33 mouse cellular contexts compared by ENCODE assay signal in the genomic region with DNA sequence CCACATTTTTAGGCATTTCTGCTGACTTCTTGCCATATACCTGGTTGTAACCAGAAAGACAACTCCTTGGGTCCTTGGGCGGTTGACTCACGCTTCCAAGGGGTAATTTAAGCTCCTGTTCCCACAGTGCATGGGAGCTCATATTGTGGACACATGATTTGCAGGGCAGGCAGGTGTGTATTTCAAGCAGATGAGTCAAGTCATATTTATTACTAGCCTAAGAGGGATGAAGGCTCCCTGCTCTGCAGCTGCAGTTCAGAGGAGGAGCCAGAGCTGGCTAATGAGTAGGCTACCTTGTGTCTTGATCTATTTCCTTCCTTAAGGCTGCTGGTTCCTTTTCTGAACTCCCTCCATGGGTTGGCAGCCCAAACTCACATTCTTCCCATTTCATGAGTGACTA.
DNase-seq lines count a peak whose midpoint lies in the region; ATAC-seq and TF ChIP-seq lines count a peak whose summit lies in the region.
"Had no signal": no experiment of that assay in that cellular context is flagged by ENCODE, and none has a peak within 500 bp of the region (broad histone marks: within the 10 kb centered on the region; RNA-seq: fewer than 3 reads in every experiment).

No protein-coding gene starts in this region.

- no peak overlapping the region for H3K27ac ChIP-seq in intestine, embryonic 16.5 days (ENCODE audit: low read length)
- peak overlapping the region; percentile 19; the same call in 1 of the 2 replicates for H3K27ac ChIP-seq in stomach, embryonic 16.5 days (ENCODE audit: low read length)
- H3K27ac ChIP-seq in kidney, adult 2 months (ENCODE audit: insufficient read depth, low read depth, low read length), result no peak overlapping the region
- H3K27ac ChIP-seq in lung, postnatal 0 days (ENCODE audit: low read length), result no peak overlapping the region
- H3K27ac ChIP-seq: heart, embryonic 13.5 days; hindbrain, embryonic 10.5 days; kidney, embryonic 15.5 days; layer of hippocampus, adult 2 months; limb, embryonic 13.5 days; liver, embryonic 12.5 days; macrophage; midbrain, embryonic 13.5 days; stomach, embryonic 15.5 days had no signal

- no peak for TF ChIP-seq CTCF in kidney, adult 2 months (conservative IDR thresholded peaks at IDR 0.05; ENCODE audit: insufficient read depth, insufficient read length, low read depth, low read length)
- TF ChIP-seq CTCF in lung, postnatal 0 days (IDR thresholded peaks at IDR 0.05), result no peak

- H3K9me3 ChIP-seq in intestine, embryonic 16.5 days (ENCODE audit: control insufficient read depth, low read length), result no peaks in the 10 kb centered on the region
- no peaks in the 10 kb centered on the region for H3K9me3 ChIP-seq in stomach, embryonic 16.5 days (replicated peaks; ENCODE audit: control insufficient read depth, low read length)
- H3K9me3 ChIP-seq in lung, postnatal 0 days (ENCODE audit: low read length), result no peaks in the 10 kb centered on the region
- H3K9me3 ChIP-seq: heart, embryonic 13.5 days; hindbrain, embryonic 10.5 days; kidney, embryonic 15.5 days; limb, embryonic 13.5 days; liver, embryonic 12.5 days; midbrain, embryonic 13.5 days; stomach, embryonic 15.5 days had no signal

- no peaks in the 10 kb centered on the region for H3K27me3 ChIP-seq in intestine, embryonic 16.5 days (replicated peaks; ENCODE audit: control insufficient read depth, insufficient read depth, low read length)
- no peaks in the 10 kb centered on the region for H3K27me3 ChIP-seq in stomach, embryonic 16.5 days (ENCODE audit: control insufficient read depth, insufficient read depth, low read length)
- H3K27me3 ChIP-seq in kidney, adult 2 months (replicated peaks; ENCODE audit: control insufficient read depth, insufficient read depth, low read length), result no peaks in the 10 kb centered on the region
- H3K27me3 ChIP-seq in lung, postnatal 0 days (replicated peaks; ENCODE audit: insufficient read depth, low read length), result no peaks in the 10 kb centered on the region
- H3K27me3 ChIP-seq: CH12.LX; heart, embryonic 13.5 days; kidney, embryonic 15.5 days; limb, embryonic 13.5 days; liver, embryonic 12.5 days; midbrain, embryonic 13.5 days; stomach, embryonic 15.5 days had no signal

- ATAC-seq in intestine, embryonic 16.5 days, result peak; percentile 53; the same call in 1 of the 2 replicates
- ATAC-seq in stomach, embryonic 16.5 days (ENCODE audit: insufficient read depth, low FRiP score), result 0 out of 2 replicates have a peak, but pooled peaks have one; percentile 2
- no peak for ATAC-seq in lung, postnatal 0 days
- ATAC-seq: forebrain, embryonic 14.5 days; hindbrain, embryonic 16.5 days; liver, embryonic 12.5 days; liver, postnatal 0 days; midbrain, embryonic 13.5 days had no signal

- H3K4me3 ChIP-seq in intestine, embryonic 16.5 days (ENCODE audit: low read length), result no peak overlapping the region
- H3K4me3 ChIP-seq in stomach, embryonic 16.5 days (replicated peaks; ENCODE audit: low read length), result no peak overlapping the region
- no peak overlapping the region for H3K4me3 ChIP-seq in kidney, adult 2 months (ENCODE audit: insufficient read depth, low read depth, low read length)
- H3K4me3 ChIP-seq in lung, postnatal 0 days (ENCODE audit: low read depth, low read length), result no peak overlapping the region
- H3K4me3 ChIP-seq: heart, embryonic 13.5 days; hindbrain, embryonic 10.5 days; kidney, embryonic 15.5 days; layer of hippocampus, adult 2 months; limb, embryonic 13.5 days; liver, embryonic 12.5 days; midbrain, embryonic 13.5 days; stomach, embryonic 15.5 days had no signal

- no peak for TF ChIP-seq POLR2A in kidney, adult 2 months (IDR thresholded peaks at IDR 0.05; ENCODE audit: low read depth, low read length)

- peak; percentile 25 to 42 for DNase-seq in gastrocnemius, adult 8-10 months (ENCODE audit: low spot score in 2 of 2)
- no peak for DNase-seq in gastrocnemius, postnatal 25 days
- DNase-seq in brain, adult 2 months (ENCODE audit: low read depth, low spot score), result peak; percentile 25
- no peak for DNase-seq in kidney, adult 2 months
- DNase-seq in lung, postnatal 0 days (ENCODE audit: low spot score), result no peak
- no peak for DNase-seq in layer of hippocampus, postnatal 36 days
- DNase-seq: adrenal gland, postnatal 14 days; B cell, adult 2 months; cerebellum, adult 11-12 months; cerebellum, adult 9-11 months; gastrocnemius, postnatal 10 days; heart, postnatal 10 days; kidney, adult 11 months; kidney, postnatal 36 days; liver, postnatal 0 days; retina, postnatal 1 day; right cerebral cortex, postnatal 14 days; thymus, adult 18-20 months; thymus, postnatal 36 days had no signal

- no peak overlapping the region for H3K4me2 ChIP-seq in intestine, embryonic 16.5 days (ENCODE audit: low read depth, low read length)
- H3K4me2 ChIP-seq in stomach, embryonic 16.5 days (ENCODE audit: low read depth, low read length), result no peak overlapping the region
- no peak overlapping the region for H3K4me2 ChIP-seq in lung, postnatal 0 days (replicated peaks; ENCODE audit: low read depth, low read length)
- H3K4me2 ChIP-seq: heart, embryonic 13.5 days; kidney, embryonic 15.5 days; limb, embryonic 13.5 days; liver, embryonic 12.5 days; midbrain, embryonic 13.5 days; stomach, embryonic 15.5 days had no signal

- H3K4me1 ChIP-seq in intestine, embryonic 16.5 days (ENCODE audit: control insufficient read depth, insufficient read depth, low read length), result peaks cover 8% of the 10 kb centered on the region; the same call in 1 of the 2 replicates
- H3K4me1 ChIP-seq in stomach, embryonic 16.5 days (ENCODE audit: control insufficient read depth, insufficient read depth, low read length), result peaks cover 11% of the 10 kb centered on the region
- H3K4me1 ChIP-seq in kidney, adult 2 months (ENCODE audit: control insufficient read depth, insufficient read depth, low read length), result no peaks in the 10 kb centered on the region
- no peaks in the 10 kb centered on the region for H3K4me1 ChIP-seq in lung, postnatal 0 days (ENCODE audit: insufficient read depth, low read depth, low read length)
- H3K4me1 ChIP-seq: midbrain, embryonic 13.5 days had no signal

- no peak overlapping the region for H3K9ac ChIP-seq in intestine, embryonic 16.5 days (ENCODE audit: low read depth, low read length)
- H3K9ac ChIP-seq in stomach, embryonic 16.5 days (ENCODE audit: low read length), result no peak overlapping the region
- H3K9ac ChIP-seq in lung, postnatal 0 days (replicated peaks; ENCODE audit: low read depth), result no peak overlapping the region
- H3K9ac ChIP-seq: heart, embryonic 13.5 days; kidney, embryonic 15.5 days; limb, embryonic 13.5 days; liver, embryonic 12.5 days; liver, postnatal 0 days; midbrain, embryonic 13.5 days; stomach, embryonic 15.5 days had no signal

- no peak for TF ChIP-seq EP300 in lung, postnatal 0 days (IDR thresholded peaks at IDR 0.05)

- 69% methylated on average over 2 of the region's 2 CpGs for WGBS in intestine, embryonic 16.5 days
- 85% methylated on average over 2 of the region's 2 CpGs for WGBS in stomach, embryonic 16.5 days
- 87% methylated on average over 2 of the region's 2 CpGs for WGBS in kidney, adult 2 months
- WGBS in lung, postnatal 0 days, result 93% methylated on average over 2 of the region's 2 CpGs

- H3K36me3 ChIP-seq in intestine, embryonic 16.5 days (ENCODE audit: control insufficient read depth, insufficient read depth, low read length), result no peaks in the 10 kb centered on the region
- H3K36me3 ChIP-seq in stomach, embryonic 16.5 days (ENCODE audit: control insufficient read depth, insufficient read depth, low read length), result no peaks in the 10 kb centered on the region
- no peaks in the 10 kb centered on the region for H3K36me3 ChIP-seq in kidney, adult 2 months (ENCODE audit: control insufficient read depth, insufficient read depth, low read length)
- H3K36me3 ChIP-seq in lung, postnatal 0 days (ENCODE audit: insufficient read depth, low read length), result no peaks in the 10 kb centered on the region
- H3K36me3 ChIP-seq: hindbrain, embryonic 10.5 days; liver, embryonic 12.5 days; midbrain, embryonic 13.5 days; stomach, embryonic 15.5 days had no signal

Comparison
In these comparisons a context has a peak if more than half of its experiments do, and no peak if none do; other contexts are left out.
1. DNase-seq: peak in gastrocnemius, adult 8-10 months (2 of 2) and brain, adult 2 months (single experiment); none in gastrocnemius, postnatal 25 days (single experiment), kidney, adult 2 months (single experiment), lung, postnatal 0 days (single experiment) and layer of hippocampus, postnatal 36 days (0 of 2).